Comparison of ENCODE assay signal across 8 mouse cellular contexts in the genomic region with DNA sequence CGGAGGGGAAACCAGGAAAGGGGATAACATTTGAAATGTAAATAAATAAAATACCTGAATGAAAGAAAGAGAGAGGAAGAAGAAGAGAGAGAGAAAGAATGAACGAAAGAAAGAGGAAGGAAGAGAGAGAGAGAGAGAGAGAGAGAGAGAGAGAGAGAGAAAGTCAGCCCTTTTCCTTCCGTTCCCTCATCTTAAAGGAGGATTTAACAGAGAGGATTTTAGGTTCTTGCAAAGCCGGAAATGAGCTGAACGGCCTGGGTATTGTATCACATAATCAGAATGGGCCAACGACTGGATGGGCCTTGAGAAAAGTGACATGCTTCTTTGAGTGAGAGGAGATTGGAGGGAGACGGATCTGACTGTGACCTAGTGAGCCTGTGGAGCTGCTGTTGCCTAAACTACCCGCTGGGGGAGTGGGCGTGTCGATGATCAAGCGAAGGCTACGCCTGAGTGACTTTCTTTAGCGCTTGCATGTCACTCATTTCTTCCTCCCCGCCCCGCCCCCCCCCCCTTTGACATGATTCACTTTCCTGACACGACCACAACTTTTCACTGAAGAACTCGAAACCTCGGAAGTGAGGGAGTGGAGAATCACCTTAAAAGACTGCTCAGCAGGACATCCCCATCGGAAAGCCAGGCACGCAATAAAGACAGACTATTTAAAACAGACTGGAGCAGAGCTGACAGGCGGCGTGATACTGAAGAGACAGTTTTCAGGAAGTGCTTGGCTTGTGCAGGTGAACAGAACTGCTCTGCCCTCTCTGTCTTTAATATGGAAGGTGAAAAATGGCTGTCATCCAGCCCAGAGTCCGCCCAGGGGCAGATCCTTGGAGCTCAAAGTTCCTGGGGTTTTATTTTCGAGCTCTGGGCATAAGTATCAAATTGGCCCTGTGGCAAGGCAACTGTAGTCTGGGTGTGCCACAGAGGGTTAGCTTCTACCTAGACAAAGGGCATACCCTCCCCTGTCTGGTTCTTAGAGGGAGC. TPM values are rescaled to one million over a fixed set of nuclear protein-coding genes. Genes with fewer than 3 reads are reported as not detected.
A peak's percentile ranks its signal among the peaks of the same experiment; 100 is the strongest.
DNase-seq lines count a peak whose midpoint lies in the region.

No protein-coding gene starts in this region.

- intact Hi-C loops in heart, postnatal 10 days (cut with DNase I): no loop called here

- peak; percentile 96 for DNase-seq in CD4-positive, CD25-positive, alpha-beta regulatory T cell, adult 2 months (ENCODE audit: low read depth, low spot score)
- peak; percentile 90 for DNase-seq in adrenal gland, adult 2 months
- peak; percentile 41 for DNase-seq in fibroblast of lung, adult 2 months (ENCODE audit: low read depth)
- peak; percentile 87 to 89 for DNase-seq in heart, postnatal 10 days
- DNase-seq in kidney, postnatal 36 days: peak; percentile 78 to 88
- peak; percentile 83 for DNase-seq in lung, postnatal 14 days
- peak; percentile 92 for DNase-seq in retina, embryonic 14.5 days (ENCODE audit: low spot score)
- peak; percentile 64 for DNase-seq in urinary bladder, postnatal 25 days (ENCODE audit: low spot score)

RNA-seq across cellular contexts. Expression of a gene that starts 24.0 kb away (rescaled TPM):
- 10 to 100 TPM; 21.5 to 25.9 TPM for total RNA-seq in adrenal gland, adult 2 months (2021)
- polyA plus RNA-seq in adrenal gland, adult 2 months (2012; rRNA removed): 43.5 and 63.9 TPM in 2 replicates
- total RNA-seq in heart, postnatal 10 days (2021): 10 to 100 TPM; 55.5 to 58.8 TPM

Comparison
In these comparisons a context has a peak if more than half of its experiments do, and no peak if none do; other contexts are left out.
1. Peak in every context shown above with its lines: DNase-seq.
2. DNase-seq: peak in every context shown above with its lines; median percentile 96 in CD4-positive, CD25-positive, alpha-beta regulatory T cell, adult 2 months; 92 in retina, embryonic 14.5 days; 90 in adrenal gland, adult 2 months; 88 in heart, postnatal 10 days; 83 in kidney, postnatal 36 days; 83 in lung, postnatal 14 days; 64 in urinary bladder, postnatal 25 days; 41 in fibroblast of lung, adult 2 months.